Mouse (Mus musculus) T-cell, adult 2 months (primary cell): ENCODE data around the gene Gata5.
A peak's percentile ranks its signal among the peaks of the same experiment; 100 is the strongest.

Experiments used
- DNase-seq: peaks from one replicate; pipeline ENCODE4 v3.0.0; 2022; ENCODE audit warnings: low spot score

Gene Gata5

DNA sequence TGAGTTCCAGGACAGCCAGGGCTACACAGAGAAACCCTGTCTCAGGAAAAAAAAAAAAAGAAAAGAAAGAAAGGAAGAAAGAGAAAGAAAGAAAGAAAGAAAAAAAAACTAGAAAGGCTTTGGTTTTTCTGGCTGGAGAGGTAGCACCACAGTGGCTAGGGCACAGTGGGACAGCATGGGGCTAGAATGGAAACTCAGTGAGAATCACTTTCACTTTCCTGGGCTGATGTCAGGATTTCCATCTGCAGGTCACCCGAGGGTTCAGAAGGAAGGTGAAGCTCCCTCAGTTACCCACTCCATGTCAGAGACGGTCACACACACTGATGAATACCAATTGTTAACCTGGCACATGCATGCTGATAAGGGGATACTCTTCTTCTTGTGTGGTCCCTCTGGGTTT lies 26.8 kb downstream of the Gata5 start:
- DNase-seq = no peak

DNA sequence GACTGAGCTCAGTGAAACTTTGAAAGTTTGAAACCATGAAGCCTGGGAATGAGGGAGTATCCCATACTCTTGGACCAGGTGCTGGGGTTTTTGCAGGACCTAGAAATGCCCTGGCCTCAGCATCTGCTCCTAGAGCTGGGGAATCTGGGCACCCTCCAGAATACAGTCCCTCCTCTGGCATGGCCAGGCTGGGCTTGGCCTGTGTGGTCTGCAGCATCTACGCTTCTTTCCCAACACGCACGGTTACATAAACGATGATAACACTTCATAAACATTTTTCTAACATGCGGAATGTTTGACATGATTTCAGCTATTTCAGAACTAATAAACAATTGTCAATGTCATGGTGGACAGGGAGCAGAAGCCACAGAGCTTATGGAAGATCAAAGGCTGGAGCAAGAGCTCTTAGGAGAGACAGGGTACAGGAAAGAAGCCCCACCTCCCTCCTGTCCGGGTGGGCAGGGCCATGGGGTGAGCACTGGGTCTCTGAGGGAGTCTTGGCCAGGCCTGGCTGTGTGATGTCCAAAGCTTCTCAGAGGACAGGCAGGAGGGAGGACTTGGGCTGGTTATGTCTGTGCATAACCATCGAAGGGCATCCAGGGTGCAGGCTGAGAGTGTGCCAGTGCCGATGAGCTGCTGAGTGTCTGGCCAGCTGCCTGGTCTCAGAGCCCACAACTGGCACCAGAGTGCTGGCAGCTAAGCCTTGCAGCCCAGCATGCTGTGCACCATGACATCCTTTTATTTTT lies 27.9 kb downstream of the Gata5 start:
- DNase-seq = no peak

DNA sequence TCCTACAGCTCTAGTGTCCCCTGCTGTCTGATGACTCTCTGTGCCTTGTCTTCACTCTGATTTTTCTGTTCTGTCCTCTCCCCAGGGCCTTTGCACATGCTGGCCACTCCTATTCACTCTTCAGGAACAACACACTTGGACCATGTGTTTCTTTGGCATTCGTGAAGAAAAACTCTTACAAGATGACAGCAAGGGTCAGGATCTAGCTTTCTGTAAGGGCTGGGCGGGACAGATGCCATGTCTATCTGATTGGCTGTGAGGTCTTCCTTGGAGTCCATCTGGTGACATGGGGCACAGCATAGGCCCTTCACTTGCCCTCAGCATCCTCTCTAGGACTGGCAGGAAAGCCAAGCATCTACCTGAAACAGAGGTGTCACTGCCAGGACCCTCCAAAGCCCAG lies 28.5 kb downstream of the Gata5 start:
- DNase-seq = no peak

DNA sequence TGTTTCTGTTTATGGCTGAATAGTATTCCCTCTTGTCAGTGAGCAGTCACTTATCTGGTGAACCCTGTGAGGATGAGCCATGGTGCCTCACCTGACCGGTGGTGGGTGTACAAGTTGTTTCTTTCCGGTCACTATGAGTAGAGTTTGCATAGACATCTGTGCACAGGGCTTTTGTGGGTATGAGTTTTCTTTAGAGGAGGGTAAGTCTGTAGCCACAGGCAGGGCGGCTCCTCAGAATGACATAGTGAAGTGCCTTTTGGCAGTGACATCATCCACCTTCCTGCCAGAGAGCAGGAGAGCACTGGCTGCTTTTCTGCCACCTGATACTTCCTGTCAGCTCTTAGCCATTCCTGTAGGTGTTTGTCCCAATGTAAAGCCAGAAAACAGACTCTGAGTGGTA lies 29.0 kb downstream of the Gata5 start:
- DNase-seq = peak; percentile 62

DNA sequence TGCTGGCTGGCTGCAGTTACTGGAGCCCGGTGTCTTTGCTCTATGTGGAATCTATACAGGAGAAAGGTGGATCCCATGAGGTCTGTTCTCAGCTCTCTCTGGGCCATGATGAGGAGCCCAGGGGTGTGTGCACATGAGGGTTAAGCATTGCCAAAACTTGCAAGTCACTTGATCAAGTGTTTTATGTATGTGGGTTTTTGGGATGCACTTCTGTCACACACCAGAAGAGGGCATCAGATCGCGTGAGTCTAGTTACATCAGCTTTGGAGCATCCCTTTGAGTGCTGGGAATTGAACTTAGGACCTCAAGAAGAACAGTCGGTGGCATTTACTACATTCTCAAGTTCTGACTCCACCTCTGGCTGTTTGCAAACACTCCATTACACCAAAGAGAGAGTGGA lies 29.9 kb downstream of the Gata5 start:
- no peak for DNase-seq

DNA sequence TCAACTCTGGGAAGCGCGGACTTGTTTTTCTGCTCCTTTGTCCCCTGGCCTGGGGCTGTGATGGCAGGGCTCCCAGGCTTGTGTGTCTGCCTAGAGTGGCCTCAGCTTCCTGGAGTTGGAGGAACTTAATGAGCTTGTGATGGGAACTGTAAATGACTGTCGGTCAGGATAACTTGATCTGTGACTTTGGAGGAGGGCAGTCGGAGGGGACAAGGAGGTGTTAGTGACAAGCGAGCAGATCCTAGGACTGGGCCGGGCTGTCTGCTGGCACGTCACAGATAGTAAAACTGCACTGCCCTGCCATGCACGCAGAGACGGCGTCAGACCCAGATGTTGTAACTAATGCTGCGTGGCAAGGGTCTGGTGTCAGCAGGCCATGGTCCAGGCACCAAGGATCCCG lies 31.0 kb downstream of the Gata5 start:
- DNase-seq = no peak

DNA sequence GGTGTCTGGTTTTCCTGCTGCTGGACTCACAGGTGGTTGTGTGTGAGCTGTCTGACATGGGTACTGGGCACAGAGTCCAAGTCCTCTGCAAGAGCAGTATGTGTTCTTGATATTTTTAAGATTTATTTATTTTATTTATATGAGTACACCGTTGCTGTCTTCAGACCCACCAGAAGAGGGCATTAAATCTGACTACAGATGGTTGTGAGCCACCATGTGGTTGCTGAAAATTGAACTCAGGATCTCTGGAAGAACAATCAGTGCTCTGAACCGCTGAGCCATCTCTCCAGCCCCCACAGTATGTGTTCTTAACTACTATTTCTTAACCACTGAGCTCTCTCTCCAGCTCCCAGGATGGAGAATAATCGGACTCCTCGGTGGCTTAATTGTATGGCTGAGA lies 32.3 kb downstream of the Gata5 start:
- no peak for DNase-seq

DNA sequence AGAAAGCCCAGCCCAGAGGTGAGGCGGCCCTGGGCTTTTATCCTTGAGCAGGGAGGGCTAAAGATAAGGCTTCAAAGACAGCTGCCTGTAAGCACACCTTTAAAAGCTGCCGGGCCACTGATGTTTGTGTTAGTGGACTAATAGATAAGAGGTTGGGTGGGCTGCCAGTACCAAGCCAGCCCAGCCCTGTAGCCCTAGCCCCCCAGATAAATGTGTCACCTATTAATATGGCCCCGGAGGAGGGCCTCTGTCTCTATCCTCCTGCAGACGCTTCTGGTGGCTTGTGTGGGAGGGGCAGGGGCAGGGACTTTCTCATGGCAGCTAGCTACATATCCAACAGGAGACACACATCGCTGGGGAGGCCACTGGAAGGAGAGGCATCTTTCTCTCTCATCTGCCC lies 33.7 kb downstream of the Gata5 start:
- no peak for DNase-seq

DNA sequence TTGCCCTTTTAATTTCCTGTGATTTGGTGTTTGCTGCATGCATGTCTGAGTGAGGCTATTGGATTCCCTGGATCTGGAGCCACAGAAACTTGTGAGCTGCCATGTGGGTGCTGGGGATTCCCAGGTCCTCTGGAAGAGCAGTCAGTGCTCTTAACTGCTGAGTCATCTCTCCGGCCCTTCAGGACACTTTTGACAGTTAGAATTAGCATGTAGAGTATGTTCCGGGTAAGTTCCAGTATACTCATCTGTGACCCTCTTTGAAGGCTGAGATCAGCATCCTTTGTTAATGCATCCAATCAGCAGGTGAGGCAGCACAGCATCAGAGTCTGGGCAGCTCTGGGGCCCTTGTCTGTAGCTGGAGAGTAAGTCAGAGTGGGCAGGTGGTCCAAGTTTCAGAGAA lies 34.2 kb downstream of the Gata5 start:
- no peak for DNase-seq

DNA sequence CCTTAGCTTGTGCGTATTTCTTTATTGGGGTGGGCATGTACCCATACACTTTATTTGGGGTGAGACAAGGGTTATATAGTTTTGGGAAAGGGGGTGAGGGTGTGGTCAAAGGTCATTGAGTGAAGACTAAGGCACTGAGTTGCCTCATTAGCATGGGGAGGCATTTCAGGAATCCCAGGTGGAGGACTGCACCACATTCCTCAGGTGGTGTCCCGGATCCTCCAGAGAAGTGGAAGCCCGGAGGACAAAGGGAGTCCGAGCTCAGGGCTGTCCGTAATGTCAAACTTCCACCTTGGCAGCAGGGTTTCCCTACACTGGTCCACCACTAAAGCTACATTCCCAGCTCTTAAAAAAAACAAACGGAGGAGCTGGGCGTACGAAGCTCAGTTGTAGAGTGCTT lies 41.6 kb downstream of the Gata5 start:
- DNase-seq = no peak

DNA sequence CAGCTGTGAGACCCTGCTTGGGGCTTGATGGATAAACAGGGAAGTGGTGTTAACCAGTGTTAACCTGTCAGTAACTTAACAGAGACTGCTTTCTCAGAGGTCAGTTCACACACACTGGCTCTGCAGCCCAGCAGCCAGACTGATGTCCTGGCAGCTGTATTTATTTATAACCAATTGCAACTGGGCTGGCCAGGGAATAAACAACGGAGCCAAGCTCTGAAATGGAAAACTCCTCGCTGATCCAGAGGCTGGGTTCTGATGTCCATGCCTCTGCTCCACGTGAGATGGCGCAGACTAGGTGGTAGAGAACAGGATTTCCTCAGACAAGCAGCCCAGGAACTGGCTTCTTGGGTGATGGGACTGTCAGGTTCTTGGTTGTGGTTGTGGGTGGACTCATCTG lies 42.5 kb downstream of the Gata5 start:
- DNase-seq = no peak

DNA sequence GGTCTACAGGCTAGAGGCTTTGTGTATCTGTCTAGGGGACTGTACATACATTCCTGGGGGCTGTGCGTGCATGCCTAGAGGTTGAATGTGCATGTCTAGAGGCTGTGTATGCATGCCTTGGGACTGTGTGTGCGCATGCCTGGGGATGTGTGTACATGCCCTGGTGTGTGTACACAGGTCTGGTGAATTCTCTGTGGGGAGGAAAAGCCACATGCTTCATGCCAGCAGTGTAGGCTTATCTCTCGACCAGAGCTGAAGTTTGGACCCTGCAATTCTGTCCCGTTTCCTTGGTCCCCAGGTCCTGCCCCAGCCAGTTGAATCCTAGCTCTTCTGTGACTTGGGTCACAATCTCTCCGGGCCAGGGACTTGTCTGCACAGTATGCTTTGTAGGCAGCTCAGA lies 42.9 kb downstream of the Gata5 start:
- DNase-seq = no peak

DNA sequence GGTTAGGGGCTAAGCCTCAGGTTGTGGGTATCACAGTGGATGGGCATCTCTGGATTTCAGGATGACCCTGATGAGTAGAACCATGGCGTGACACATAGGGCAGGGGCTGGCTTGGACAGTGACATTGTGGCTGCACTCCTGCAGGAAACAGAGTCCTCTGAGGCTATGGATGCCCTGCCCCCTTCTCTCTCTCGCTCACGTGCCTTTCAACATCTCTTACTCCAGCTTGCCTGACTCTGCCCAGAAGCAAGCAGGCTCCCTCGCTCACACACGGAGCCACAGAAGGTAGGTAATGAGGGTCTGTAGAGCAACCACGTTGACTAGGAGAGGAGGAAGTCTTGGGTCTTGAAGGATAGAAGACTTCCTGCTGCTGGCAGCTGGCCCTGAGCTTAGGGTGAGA lies 44.0 kb downstream of the Gata5 start:
- no peak for DNase-seq

DNA sequence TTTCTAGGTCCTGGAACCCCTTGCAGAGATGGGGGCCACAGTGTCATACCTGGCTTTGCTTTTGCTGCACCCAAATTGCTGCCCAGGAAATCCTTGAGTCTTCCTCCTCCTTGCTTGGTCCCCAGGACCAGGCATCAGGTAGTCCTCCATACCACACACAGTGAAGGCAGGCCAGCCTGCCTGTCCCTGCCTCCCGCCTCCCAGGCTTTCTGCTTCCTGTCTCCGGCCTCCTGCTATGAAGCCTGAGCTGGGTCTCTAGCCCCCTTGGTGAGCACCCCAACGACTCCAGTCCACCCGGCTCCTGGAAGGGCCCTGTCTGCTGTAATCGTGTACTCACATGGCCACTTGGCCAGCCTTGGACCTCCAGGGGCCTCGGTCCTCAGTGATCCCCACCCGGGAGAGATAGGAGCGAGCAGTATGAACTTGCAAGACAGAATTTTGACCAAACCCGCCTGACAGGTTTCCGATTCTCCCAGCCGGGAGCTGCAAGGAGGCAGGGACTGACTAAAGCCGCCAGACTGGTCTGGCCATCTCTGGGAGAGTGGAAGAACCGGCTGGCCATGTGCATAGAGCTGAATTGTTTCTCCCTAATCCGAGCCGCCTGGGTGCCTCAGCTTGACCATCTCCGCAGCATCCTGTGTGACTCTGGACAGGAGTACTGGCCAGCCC lies 44.9 kb downstream of the Gata5 start, which contains the start of gene Rbbp8nl:
Rbbp8nl (minus strand) TSS at position 440 of the 669 bp plus-strand sequence.
- no peak for DNase-seq

DNA sequence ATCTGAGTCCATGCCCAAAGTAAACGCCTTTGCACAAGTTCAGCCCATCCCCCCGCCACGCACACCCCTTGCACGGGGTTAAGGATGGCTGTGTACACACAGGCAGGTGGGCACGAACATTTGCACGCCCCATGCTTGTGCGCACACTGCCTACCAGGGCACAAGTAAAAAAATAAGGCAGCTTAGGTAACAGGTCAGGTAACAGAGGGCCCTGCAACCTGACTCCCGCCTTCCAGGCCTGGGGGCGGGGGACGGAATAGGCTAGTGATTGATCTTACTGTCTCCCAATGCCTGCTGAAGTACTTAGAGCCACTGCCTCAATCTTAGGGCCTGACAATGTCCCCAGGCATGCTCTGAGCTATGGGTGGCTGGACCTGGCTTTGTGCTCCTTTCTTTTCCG lies 45.5 kb downstream of the Gata5 start:
- DNase-seq = no peak

DNA sequence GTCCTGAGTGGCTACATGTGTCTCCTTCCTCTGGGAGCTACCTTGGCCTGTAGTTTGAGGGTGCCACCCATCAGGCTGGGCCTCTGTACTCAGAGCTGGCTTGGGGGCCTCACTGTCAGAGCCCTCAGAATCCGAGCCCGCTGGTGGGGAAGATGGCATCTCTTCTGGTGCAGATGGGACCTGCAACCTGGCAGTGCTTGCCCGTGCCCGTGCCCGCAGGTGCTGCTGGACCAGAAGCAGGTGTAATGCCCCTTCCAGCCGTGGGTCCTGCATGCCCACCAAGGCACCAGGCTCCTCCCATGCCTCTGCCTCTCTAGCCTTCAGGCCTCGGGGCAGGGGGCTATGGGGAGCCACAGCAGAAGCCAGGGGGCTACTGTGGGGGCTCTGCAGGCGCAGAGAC lies 55.2 kb downstream of the Gata5 start:
- no peak for DNase-seq

DNA sequence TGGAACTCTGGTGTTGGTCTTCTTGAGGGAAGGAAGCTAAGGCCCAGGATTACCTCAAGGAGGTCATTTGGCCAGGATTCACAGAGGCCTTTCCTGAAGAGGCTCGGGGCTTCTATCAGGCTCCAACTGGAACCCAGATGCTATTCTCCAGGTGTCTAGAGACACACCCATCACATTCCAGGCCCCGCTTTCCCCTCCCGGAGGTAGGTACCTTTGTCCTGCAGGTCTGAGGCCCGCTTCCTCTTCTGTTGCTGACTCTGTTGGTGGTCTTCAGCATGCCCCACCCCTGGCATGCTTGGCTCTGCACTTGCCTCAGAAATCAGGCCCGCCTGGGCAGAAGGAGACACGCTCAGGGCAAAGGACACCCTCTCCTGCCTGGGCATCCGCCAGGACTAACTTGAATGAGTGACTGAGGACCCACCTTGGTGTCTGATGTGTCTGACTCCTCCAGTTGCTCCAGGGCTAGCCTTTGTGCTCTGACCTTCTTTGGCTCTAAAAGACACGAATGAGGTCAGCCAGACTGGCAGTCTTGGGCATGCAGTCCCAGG lies 56.7 kb downstream of the Gata5 start:
- DNase-seq = no peak

DNA sequence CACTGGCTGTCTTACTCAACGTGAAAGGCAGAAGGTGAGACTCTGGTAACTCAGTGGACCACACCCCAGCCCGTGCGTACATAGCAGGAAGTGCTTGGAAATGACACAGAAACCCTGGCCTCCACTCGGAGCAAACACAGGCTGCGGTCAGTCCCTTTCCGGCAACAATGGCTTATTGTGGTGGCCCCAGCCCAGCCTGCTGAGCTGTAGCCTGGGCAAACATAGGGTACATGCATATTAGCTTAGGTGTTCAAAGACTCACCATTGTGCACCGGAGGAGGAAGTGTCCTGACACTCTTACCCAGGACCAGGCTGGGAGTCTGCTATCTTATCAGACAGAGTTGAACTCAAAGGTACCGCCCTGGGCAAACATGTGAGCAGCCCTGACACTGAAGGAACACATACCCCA lies 57.6 kb downstream of the Gata5 start:
- peak; percentile 93 for DNase-seq

DNA sequence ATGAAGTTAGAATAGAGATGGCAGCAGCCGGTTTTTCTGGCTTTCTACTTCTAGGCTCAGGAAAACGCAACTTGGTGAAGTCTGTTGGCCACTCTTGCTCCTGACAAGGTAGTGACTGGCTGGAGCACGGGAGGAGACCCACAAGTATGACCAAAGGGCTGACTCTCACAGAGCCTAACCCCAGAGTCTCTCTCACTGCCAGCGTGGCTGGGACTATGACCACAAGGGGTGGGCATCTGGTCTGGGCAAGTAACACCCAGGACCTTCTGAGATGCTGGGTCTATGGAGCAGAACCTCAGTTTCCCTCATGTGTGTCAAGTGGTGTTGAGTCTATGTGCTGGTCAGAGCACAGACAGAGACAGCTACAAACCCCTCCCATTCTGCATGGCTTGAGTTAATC lies 58.1 kb downstream of the Gata5 start:
- DNase-seq = no peak

DNA sequence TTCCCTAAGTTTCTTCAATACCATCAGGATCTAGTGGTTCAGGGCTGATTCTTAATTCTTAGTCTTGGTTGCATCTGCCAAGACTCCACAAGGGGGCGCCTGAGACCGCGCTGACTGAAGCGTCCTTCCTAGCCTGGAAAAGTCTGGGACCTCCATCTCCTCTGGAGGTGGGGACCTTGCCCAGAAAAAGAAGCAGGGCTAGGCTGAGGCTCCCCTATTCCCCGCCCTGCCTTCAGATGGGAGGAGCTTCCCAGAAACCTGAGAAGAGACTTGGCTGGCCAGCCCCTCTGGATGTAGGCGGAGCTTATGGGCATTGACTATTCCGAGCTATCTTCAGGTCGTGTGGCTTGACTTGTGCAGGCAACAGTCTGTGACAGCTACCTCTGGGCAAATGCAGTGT lies 58.7 kb downstream of the Gata5 start:
- peak; percentile 86 for DNase-seq
